Mouse (Mus musculus): ENCODE measurements around the gene Jdp2. TPM values are rescaled to one million over a fixed set of nuclear protein-coding genes. Genes with fewer than 3 reads are reported as not detected.

Gene Jdp2
- polyA plus RNA-seq, 1 experiment from 2014 or later = 0.15 TPM

GRCm38 (mm10) chr12:85684411-85685275, 85.8 kb downstream of the Jdp2 start:
- DNase-seq (ENCODE audit: low spot score) = no peak
- WGBS = 85% methylated on average over 16 of the region's 16 CpGs
- Histone ChIP-seq H3K4me1 (peaks cover 13% of the 10 kb centered on the region), H3K9me3 (no peaks in the 10 kb centered on the region), H3K27me3 (replicated peaks; ENCODE audit: low read depth, poor library complexity, severe bottlenecking) (0 out of 2 replicates have a peak, but pooled peaks cover 15% of the 10 kb centered on the region), H3K4me3 (no peak overlapping the region), H3K27ac (replicated peaks) (no peak overlapping the region), H3K36me3 (replicated peaks) (no peaks in the 10 kb centered on the region)

GRCm38 (mm10) chr12:85686466-85687216, 87.8 kb downstream of the Jdp2 start, which contains the start of gene Batf:
Gene Batf (plus strand): TSS chr12:85686669.
- Histone ChIP-seq H3K9me3 (no peaks in the 10 kb centered on the region), H3K4me1 (peaks cover 13% of the 10 kb centered on the region), H3K27me3 (replicated peaks; ENCODE audit: low read depth, poor library complexity, severe bottlenecking) (0 out of 2 replicates have a peak, but pooled peaks cover 15% of the 10 kb centered on the region), H3K36me3 (replicated peaks) (no peaks in the 10 kb centered on the region), H3K4me3 (peak within 1 kb of the TSS; percentile 44), H3K27ac (replicated peaks) (peak within 1 kb of the TSS; percentile 57)
- 32% methylated on average over 22 of the region's 22 CpGs for WGBS
- peak; percentile 26 for DNase-seq (ENCODE audit: low spot score)

- 79% methylated on average over 7 of the region's 7 CpGs for WGBS
- H3K36me3 ChIP-seq (replicated peaks) = no peaks in the 10 kb centered on the region
Measured at GRCm38 (mm10) chr12:85687217-85687533, 88.3 kb downstream of the Jdp2 start.

GRCm38 (mm10) chr12:85687846-85688245, 89.0 kb downstream of the Jdp2 start:
- 80% methylated on average over 6 of the region's 6 CpGs for WGBS
- DNase-seq (ENCODE audit: low spot score) = no peak
- peaks cover 13% of the 10 kb centered on the region for H3K4me1 ChIP-seq
- H3K36me3 ChIP-seq (replicated peaks) = no peaks in the 10 kb centered on the region
- H3K9me3 ChIP-seq = no peaks in the 10 kb centered on the region
- no peak overlapping the region for H3K4me3 ChIP-seq
- H3K27me3 ChIP-seq (replicated peaks; ENCODE audit: low read depth, poor library complexity, severe bottlenecking) = 0 out of 2 replicates have a peak, but pooled peaks cover 15% of the 10 kb centered on the region
- H3K27ac ChIP-seq (replicated peaks) = no peak overlapping the region

More at GRCm38 (mm10) chr12:85687217-85687533, 88.3 kb downstream of the Jdp2 start:
- no peak for DNase-seq (ENCODE audit: low spot score)
- H3K9me3 ChIP-seq = no peaks in the 10 kb centered on the region
- H3K27me3 ChIP-seq (replicated peaks; ENCODE audit: low read depth, poor library complexity, severe bottlenecking) = 0 out of 2 replicates have a peak, but pooled peaks cover 15% of the 10 kb centered on the region
- H3K4me1 ChIP-seq = peaks cover 13% of the 10 kb centered on the region
- no peak overlapping the region for H3K27ac ChIP-seq (replicated peaks)
- H3K4me3 ChIP-seq = peak overlapping the region; percentile 44

Other genes starting within 250 kb of the Jdp2 start
- 243 and 251 TPM in 2 replicates for gene Tmed10, start 224.2 kb upstream of the Jdp2 start, polyA plus RNA-seq (2016; fragmentation: Nextera tagmentation; extraction: Ambion mirVana)
- 1.4 and 1.8 TPM in 2 replicates for gene Fos, start 125.1 kb upstream of the Jdp2 start, polyA plus RNA-seq (2016; fragmentation: Nextera tagmentation; extraction: Ambion mirVana)
- gene Batf, start 87.6 kb downstream of the Jdp2 start, polyA plus RNA-seq (2016; fragmentation: Nextera tagmentation; extraction: Ambion mirVana) = 2.4 and 2.6 TPM in 2 replicates
- 0.74 and 0.88 TPM in 2 replicates for gene Flvcr2, start 147.5 kb downstream of the Jdp2 start, polyA plus RNA-seq (2016; fragmentation: Nextera tagmentation; extraction: Ambion mirVana)
- 102 and 106 TPM in 2 replicates for gene Erg28, start 225.5 kb downstream of the Jdp2 start, polyA plus RNA-seq (2016; fragmentation: Nextera tagmentation; extraction: Ambion mirVana)
- gene Ttll5, start 225.6 kb downstream of the Jdp2 start, polyA plus RNA-seq (2016; fragmentation: Nextera tagmentation; extraction: Ambion mirVana) = 17.0 and 19.5 TPM in 2 replicates